Mouse (Mus musculus): ENCODE data around the gene Lrpprc. TPM values are rescaled to one million over a fixed set of nuclear protein-coding genes. Genes with fewer than 3 reads are reported as not detected.

Lrpprc gene
- polyA plus RNA-seq, 1 experiment from 2014 or later, result 51.4 TPM

- H3K27me3 ChIP-seq (ENCODE audit: control insufficient read depth, insufficient read depth, low read length), result no peaks in the 10 kb centered on the region
- H3K4me3 ChIP-seq (ENCODE audit: low read depth, low read length), result no peak overlapping the region
- no peaks in the 10 kb centered on the region for H3K9me3 ChIP-seq (ENCODE audit: control insufficient read depth, low read depth, low read length)
- no peaks in the 10 kb centered on the region; the same call in 1 of the 2 replicates for H3K36me3 ChIP-seq (ENCODE audit: control insufficient read depth, insufficient read depth, low read length)
- WGBS, result 61% methylated on average over 5 of the region's 5 CpGs
- peaks cover 8% of the 10 kb centered on the region; the same call in 1 of the 2 replicates for H3K4me1 ChIP-seq (ENCODE audit: control insufficient read depth, insufficient read depth, low read length)
- H3K9ac ChIP-seq (replicated peaks; ENCODE audit: low read depth, low read length), result no peak overlapping the region
- no peak overlapping the region for H3K27ac ChIP-seq (ENCODE audit: low read length)
- no peak overlapping the region for H3K4me2 ChIP-seq (replicated peaks; ENCODE audit: low read depth, low read length)
- no peak for ATAC-seq (ENCODE audit: insufficient number of reproducible peaks, insufficient read depth, low FRiP score, low read depth)
These were observed 134.4 kb downstream of the Lrpprc start for GRCm38 (mm10) chr17:84656205-84656604.

Other genes starting within 250 kb of the Lrpprc start
- 37.1 and 39.9 TPM in 2 replicates for gene Dync2li1, start 164.3 kb downstream of the Lrpprc start, polyA plus RNA-seq (2014; fragmentation: Nextera tagmentation; extraction: Ambion mirVana)
- 0.20 TPM in 1 of 2 replicates, not detected in the other for gene Abcg8, start 114.5 kb downstream of the Lrpprc start, polyA plus RNA-seq (2014; fragmentation: Nextera tagmentation; extraction: Ambion mirVana)
- 0.94 and 1.8 TPM in 2 replicates for gene Abcg5, start 107.8 kb downstream of the Lrpprc start, polyA plus RNA-seq (2014; fragmentation: Nextera tagmentation; extraction: Ambion mirVana)
- gene Ppm1b, start 166.0 kb upstream of the Lrpprc start, polyA plus RNA-seq (2014; fragmentation: Nextera tagmentation; extraction: Ambion mirVana), result 63.4 and 70.2 TPM in 2 replicates
- 0.58 and 0.71 TPM in 2 replicates for gene Slc3a1, start 237.6 kb upstream of the Lrpprc start, polyA plus RNA-seq (2014; fragmentation: Nextera tagmentation; extraction: Ambion mirVana)